Mouse (Mus musculus): ENCODE results near the gene Gm5244. TPM values are rescaled to one million over a fixed set of nuclear protein-coding genes. Genes with fewer than 3 reads are reported as not detected.

The Gm5244 gene
- polyA plus RNA-seq, 1 experiment from 2014 or later = not detected

DNA sequence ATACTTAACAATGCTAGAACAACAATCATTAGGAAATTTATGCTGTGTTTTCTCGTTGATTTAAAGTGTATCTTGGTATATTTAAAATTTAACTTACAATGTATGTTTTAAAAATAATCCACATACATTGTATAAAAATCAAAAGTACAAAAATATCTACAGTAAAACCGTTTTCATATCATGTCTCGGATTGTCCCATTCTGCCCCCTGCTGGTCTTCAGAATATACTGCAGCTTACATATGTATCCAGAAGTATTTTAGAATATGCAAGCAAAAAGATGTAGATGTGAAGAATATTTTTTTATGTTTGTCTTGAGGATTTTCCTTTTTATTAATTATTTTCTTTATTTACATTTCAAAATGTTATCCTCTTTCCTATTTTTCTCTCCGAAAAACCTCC, 26.1 kb upstream of the Gm5244 start:
- Histone ChIP-seq H3K4me1 (no peaks in the 10 kb centered on the region), H3K4me3 (no peak overlapping the region), H3K36me3 (no peaks in the 10 kb centered on the region), H3K27ac (replicated peaks) (no peak overlapping the region), H3K9ac (replicated peaks) (no peak overlapping the region), H3K9me3 (no peaks in the 10 kb centered on the region), H3K27me3 (no peaks in the 10 kb centered on the region), H3K4me2 (replicated peaks) (no peak overlapping the region)
- 37% methylated on average over 4 of the region's 4 CpGs for WGBS
- ATAC-seq (replicated peaks) = no peak

- no peaks in the 10 kb centered on the region for H3K4me1 ChIP-seq
- no peak overlapping the region for H3K4me2 ChIP-seq (replicated peaks)
- H3K27me3 ChIP-seq = no peaks in the 10 kb centered on the region
- no peaks in the 10 kb centered on the region for H3K9me3 ChIP-seq
- no peak overlapping the region for H3K9ac ChIP-seq (replicated peaks)
- 80% methylated on average over 4 of the region's 4 CpGs for WGBS
- no peaks in the 10 kb centered on the region for H3K36me3 ChIP-seq
- H3K27ac ChIP-seq (replicated peaks) = no peak overlapping the region
- ATAC-seq (replicated peaks) = no peak
- no peak overlapping the region for H3K4me3 ChIP-seq
Measured at GRCm38 (mm10) chr19:12824549-12824948, 21.9 kb upstream of the Gm5244 start.

DNA sequence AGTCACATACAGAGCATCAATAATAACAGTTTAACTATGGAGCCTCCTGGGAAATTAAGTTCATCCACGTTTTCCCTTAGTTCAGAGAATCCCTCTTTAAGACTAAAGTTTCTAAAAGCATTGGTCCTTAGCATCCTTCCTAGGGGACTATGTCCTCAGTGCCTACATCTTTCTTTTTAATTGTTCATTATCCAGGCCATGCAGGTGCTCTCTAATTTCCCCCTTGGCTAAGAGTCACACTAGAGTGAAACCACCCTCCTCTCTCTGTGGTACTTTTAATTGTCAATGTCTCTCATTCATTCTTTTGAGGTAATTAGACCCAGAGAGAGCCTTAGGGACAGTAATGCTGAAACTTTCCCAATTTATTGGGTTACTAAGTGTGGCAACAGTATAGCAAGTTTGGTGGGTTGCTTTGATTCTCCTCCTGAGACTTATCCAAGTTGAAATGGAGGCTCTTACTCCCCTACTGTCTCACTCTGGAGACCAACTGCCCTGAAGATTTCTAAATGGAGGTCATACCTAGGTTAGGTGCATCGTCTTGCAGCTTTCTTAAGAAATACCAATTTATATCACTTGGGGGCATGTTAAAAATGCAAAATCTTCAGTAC, 15.6 kb upstream of the Gm5244 start:
- Histone ChIP-seq H3K4me3 (no peak overlapping the region), H3K4me1 (no peaks in the 10 kb centered on the region), H3K27me3 (no peaks in the 10 kb centered on the region), H3K27ac (replicated peaks) (no peak overlapping the region), H3K9me3 (no peaks in the 10 kb centered on the region), H3K9ac (replicated peaks) (no peak overlapping the region), H3K36me3 (no peaks in the 10 kb centered on the region), H3K4me2 (replicated peaks) (no peak overlapping the region)
- 69% methylated on average over 2 of the region's 2 CpGs for WGBS
- ATAC-seq (replicated peaks) = no peak

DNA sequence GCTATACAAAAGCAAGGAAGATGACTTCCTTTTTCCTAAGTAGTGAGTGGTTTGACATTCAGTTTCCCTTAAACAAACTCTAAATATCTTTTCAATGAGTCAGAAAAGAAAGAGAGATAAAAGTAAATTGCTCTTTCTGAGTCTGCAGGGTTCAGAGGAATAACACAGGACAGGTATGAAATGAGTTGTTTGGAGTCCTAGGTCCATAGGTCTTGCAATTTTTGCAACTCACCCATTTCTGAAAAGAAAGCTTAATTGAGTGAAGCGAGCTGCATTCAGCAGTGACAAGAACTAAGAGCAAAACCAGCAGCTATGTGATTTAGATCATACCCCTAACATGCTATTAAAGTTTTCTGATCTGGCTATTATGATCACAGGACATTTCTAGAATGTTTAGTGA, 14.9 kb upstream of the Gm5244 start:
- H3K4me2 ChIP-seq (replicated peaks) = no peak overlapping the region
- no peaks in the 10 kb centered on the region for H3K9me3 ChIP-seq
- no peaks in the 10 kb centered on the region for H3K36me3 ChIP-seq
- no peaks in the 10 kb centered on the region for H3K4me1 ChIP-seq
- no peak overlapping the region for H3K4me3 ChIP-seq
- H3K27ac ChIP-seq (replicated peaks) = no peak overlapping the region
- 58% methylated on average over 1 of the region's 1 CpGs for WGBS
- no peak for ATAC-seq (replicated peaks)
- no peak overlapping the region for H3K9ac ChIP-seq (replicated peaks)
- H3K27me3 ChIP-seq = no peaks in the 10 kb centered on the region

DNA sequence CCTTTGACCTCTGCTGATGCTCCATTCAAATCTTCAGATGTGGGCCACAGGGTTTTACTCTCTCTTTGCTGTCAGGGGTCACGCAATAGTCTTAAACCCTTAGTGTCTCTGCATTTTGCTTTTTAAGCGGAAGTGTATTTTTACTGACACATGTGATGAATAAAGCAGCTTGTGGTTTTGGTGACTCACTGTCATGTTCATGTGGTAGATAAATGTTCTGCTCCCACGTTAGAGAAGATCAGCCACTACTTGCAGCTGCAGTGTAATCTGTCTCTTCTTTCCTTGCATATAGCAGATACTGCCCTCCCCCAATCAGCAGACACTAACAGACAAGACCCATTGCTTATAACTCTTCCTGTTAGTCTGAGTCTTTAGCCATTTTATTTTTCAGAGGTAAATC, 12.9 kb upstream of the Gm5244 start:
- no peaks in the 10 kb centered on the region for H3K27me3 ChIP-seq
- ATAC-seq (replicated peaks) = no peak
- no peak overlapping the region for H3K4me3 ChIP-seq
- no peak overlapping the region for H3K27ac ChIP-seq (replicated peaks)
- H3K4me1 ChIP-seq = no peaks in the 10 kb centered on the region
- H3K36me3 ChIP-seq = no peaks in the 10 kb centered on the region
- no peak overlapping the region for H3K4me2 ChIP-seq (replicated peaks)
- H3K9ac ChIP-seq (replicated peaks) = no peak overlapping the region
- WGBS = 88% methylated on average over 3 of the region's 3 CpGs
- no peaks in the 10 kb centered on the region for H3K9me3 ChIP-seq

- no peak overlapping the region for H3K4me2 ChIP-seq (replicated peaks)
- ATAC-seq (replicated peaks) = no peak
- WGBS = 80% methylated on average over 1 of the region's 1 CpGs
- no peaks in the 10 kb centered on the region for H3K9me3 ChIP-seq
- no peak overlapping the region for H3K9ac ChIP-seq (replicated peaks)
- H3K27ac ChIP-seq (replicated peaks) = no peak overlapping the region
- no peaks in the 10 kb centered on the region for H3K27me3 ChIP-seq
- H3K4me3 ChIP-seq = no peak overlapping the region
- no peaks in the 10 kb centered on the region for H3K4me1 ChIP-seq
- H3K36me3 ChIP-seq = no peaks in the 10 kb centered on the region
Measured at GRCm38 (mm10) chr19:12838507-12838906, 8.0 kb upstream of the Gm5244 start.

DNA sequence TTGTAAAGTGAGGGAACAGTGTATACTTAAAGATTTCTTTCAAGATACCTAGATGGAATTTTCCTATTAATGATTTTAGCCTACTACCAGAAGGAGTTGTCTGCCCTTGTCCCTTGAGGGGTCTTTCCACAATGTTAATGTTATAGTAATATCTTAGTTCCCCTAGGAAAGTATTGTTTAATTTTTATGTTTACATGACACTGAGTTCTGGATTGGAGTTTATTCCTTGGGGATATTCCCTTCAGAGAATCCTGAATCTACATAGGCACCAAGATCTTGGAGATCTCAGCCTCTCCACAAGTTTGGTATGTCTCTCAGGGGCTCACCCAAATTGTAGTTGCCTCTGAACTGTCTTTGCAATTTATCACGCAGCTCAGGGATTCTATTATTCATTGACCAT, 10.5 kb downstream of the Gm5244 start, which contains the start of gene Olfr1444:
TSS of gene Olfr1444 (plus strand) at position 301 of the 400 bp plus-strand sequence.
- H3K4me2 ChIP-seq (replicated peaks) = no peak within 1 kb of the TSS
- 56% methylated on average over 1 of the region's 1 CpGs for WGBS
- H3K9me3 ChIP-seq = no peaks in the 10 kb centered on the region
- H3K27me3 ChIP-seq = no peaks in the 10 kb centered on the region
- H3K9ac ChIP-seq (replicated peaks) = no peak within 1 kb of the TSS
- no peak within 1 kb of the TSS for H3K27ac ChIP-seq (replicated peaks)
- H3K36me3 ChIP-seq = no peaks in the 10 kb centered on the region
- ATAC-seq (replicated peaks) = no peak
- H3K4me1 ChIP-seq = no peaks in the 10 kb centered on the region
- H3K4me3 ChIP-seq = no peak within 1 kb of the TSS

GRCm38 (mm10) chr19:12883555-12883954, 37.1 kb downstream of the Gm5244 start, which contains the start of gene Olfr1445:
Olfr1445 (plus strand) TSS chr19:12883855.
- WGBS = 94% methylated on average over 2 of the region's 2 CpGs
- no peak for ATAC-seq (replicated peaks)

GRCm38 (mm10) chr19:12893424-12893823, 46.9 kb downstream of the Gm5244 start, which contains the start of gene Olfr1446:
Olfr1446 (minus strand) TSS chr19:12893524.
- Histone ChIP-seq H3K9me3 (no peaks in the 10 kb centered on the region), H3K4me3 (no peak within 1 kb of the TSS), H3K4me2 (replicated peaks) (no peak within 1 kb of the TSS), H3K4me1 (no peaks in the 10 kb centered on the region), H3K27me3 (no peaks in the 10 kb centered on the region), H3K27ac (replicated peaks) (no peak within 1 kb of the TSS), H3K9ac (replicated peaks) (no peak within 1 kb of the TSS), H3K36me3 (no peaks in the 10 kb centered on the region)
- ATAC-seq (replicated peaks) = no peak
- 87% methylated on average over 1 of the region's 1 CpGs for WGBS

More at GRCm38 (mm10) chr19:12883555-12883954, 37.1 kb downstream of the Gm5244 start, which contains the start of gene Olfr1445:
- Histone ChIP-seq H3K9me3 (0 out of 2 replicates have a peak, but pooled peaks cover 1% of the 10 kb centered on the region), H3K4me3 (no peak within 1 kb of the TSS), H3K9ac (replicated peaks) (no peak within 1 kb of the TSS), H3K4me1 (no peaks in the 10 kb centered on the region), H3K27ac (replicated peaks) (no peak within 1 kb of the TSS), H3K36me3 (no peaks in the 10 kb centered on the region), H3K4me2 (replicated peaks) (no peak within 1 kb of the TSS), H3K27me3 (no peaks in the 10 kb centered on the region)

Other genes with a start within 250 kb of the Gm5244 start
- gene Gm4952, start 246.7 kb upstream of the Gm5244 start, polyA plus RNA-seq (2015; fragmentation: Nextera tagmentation; extraction: Ambion mirVana) = 0.08 TPM in 1 of 2 replicates, not detected in the other
- not detected in 2 replicates for gene Glyat, start 213.4 kb upstream of the Gm5244 start, polyA plus RNA-seq (2015; fragmentation: Nextera tagmentation; extraction: Ambion mirVana)
- gene Olfr1442, start 176.2 kb upstream of the Gm5244 start, polyA plus RNA-seq (2015; fragmentation: Nextera tagmentation; extraction: Ambion mirVana) = not detected in 2 replicates
- not detected in 2 replicates for gene Olfr1443, start 168.6 kb upstream of the Gm5244 start, polyA plus RNA-seq (2015; fragmentation: Nextera tagmentation; extraction: Ambion mirVana)
- not detected in 2 replicates for gene Keg1, start 150.9 kb upstream of the Gm5244 start, polyA plus RNA-seq (2015; fragmentation: Nextera tagmentation; extraction: Ambion mirVana)
- gene Cntf, start 81.0 kb upstream of the Gm5244 start, polyA plus RNA-seq (2015; fragmentation: Nextera tagmentation; extraction: Ambion mirVana) = 1.2 and 2.0 TPM in 2 replicates
- 15.6 and 15.9 TPM in 2 replicates for gene Zfp91, start 50.6 kb upstream of the Gm5244 start, polyA plus RNA-seq (2015; fragmentation: Nextera tagmentation; extraction: Ambion mirVana)
- gene Lpxn, start 50.5 kb upstream of the Gm5244 start, polyA plus RNA-seq (2015; fragmentation: Nextera tagmentation; extraction: Ambion mirVana) = 0.68 and 0.98 TPM in 2 replicates
- gene Olfr1444, start 10.6 kb downstream of the Gm5244 start, polyA plus RNA-seq (2015; fragmentation: Nextera tagmentation; extraction: Ambion mirVana) = not detected in 2 replicates
- not detected in 2 replicates for gene Olfr1445, start 37.2 kb downstream of the Gm5244 start, polyA plus RNA-seq (2015; fragmentation: Nextera tagmentation; extraction: Ambion mirVana)
- gene Olfr1446, start 46.8 kb downstream of the Gm5244 start, polyA plus RNA-seq (2015; fragmentation: Nextera tagmentation; extraction: Ambion mirVana) = not detected in 2 replicates
- gene Olfr1447, start 57.1 kb downstream of the Gm5244 start, polyA plus RNA-seq (2015; fragmentation: Nextera tagmentation; extraction: Ambion mirVana) = not detected in 2 replicates
- gene Olfr1448, start 77.7 kb downstream of the Gm5244 start, polyA plus RNA-seq (2015; fragmentation: Nextera tagmentation; extraction: Ambion mirVana) = not detected in 2 replicates
- not detected in 2 replicates for gene Olfr1449, start 84.2 kb downstream of the Gm5244 start, polyA plus RNA-seq (2015; fragmentation: Nextera tagmentation; extraction: Ambion mirVana)
- not detected in 2 replicates for gene Olfr1450, start 103.6 kb downstream of the Gm5244 start, polyA plus RNA-seq (2015; fragmentation: Nextera tagmentation; extraction: Ambion mirVana)
- gene Olfr1451, start 148.3 kb downstream of the Gm5244 start, polyA plus RNA-seq (2015; fragmentation: Nextera tagmentation; extraction: Ambion mirVana) = not detected in 2 replicates
- not detected in 2 replicates for gene Olfr1453, start 181.6 kb downstream of the Gm5244 start, polyA plus RNA-seq (2015; fragmentation: Nextera tagmentation; extraction: Ambion mirVana)
- gene Olfr1454, start 213.9 kb downstream of the Gm5244 start, polyA plus RNA-seq (2015; fragmentation: Nextera tagmentation; extraction: Ambion mirVana) = not detected in 2 replicates

All from forebrain, embryonic 15.5 days (tissue).